Mouse (Mus musculus): Measurements from ENCODE around the gene Tnfsf8.

The Tnfsf8 gene

GRCm38 (mm10) chr4:63860688-63861540, at the start of gene Tnfsf8:
Tnfsf8 (minus strand) TSS chr4:63861347.
- in situ Hi-C loops (cut with MseI, MboI): no loop called here

GRCm38 (mm10) chr4:63908511-63908910, 47.4 kb upstream of the Tnfsf8 start:
- in situ Hi-C loops (cut with MseI, MboI): no loop called here

DNA sequence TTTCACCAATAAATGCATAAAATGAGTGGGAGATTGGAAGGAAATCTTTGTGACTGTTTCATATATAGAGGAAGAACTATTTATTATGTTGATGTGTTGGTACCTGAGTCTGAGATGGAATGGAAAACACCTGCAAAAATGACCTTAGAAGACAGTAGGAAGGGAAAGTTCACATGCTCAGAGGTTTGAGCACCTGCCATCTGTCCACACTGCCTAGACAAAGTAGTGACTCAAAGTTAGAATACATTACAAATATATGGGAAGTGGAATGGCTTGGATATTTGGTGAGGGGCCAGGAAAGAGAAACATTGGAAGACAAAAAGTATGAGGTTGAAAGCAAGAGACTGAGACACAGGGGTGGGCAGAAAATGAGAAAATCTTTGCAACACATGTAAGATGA, 46.3 kb upstream of the Tnfsf8 start:
- in situ Hi-C loops (cut with MseI, MboI): no loop called here

GRCm38 (mm10) chr4:63906050-63906449, 44.9 kb upstream of the Tnfsf8 start:
- in situ Hi-C loops (cut with MseI, MboI): no loop called here

DNA sequence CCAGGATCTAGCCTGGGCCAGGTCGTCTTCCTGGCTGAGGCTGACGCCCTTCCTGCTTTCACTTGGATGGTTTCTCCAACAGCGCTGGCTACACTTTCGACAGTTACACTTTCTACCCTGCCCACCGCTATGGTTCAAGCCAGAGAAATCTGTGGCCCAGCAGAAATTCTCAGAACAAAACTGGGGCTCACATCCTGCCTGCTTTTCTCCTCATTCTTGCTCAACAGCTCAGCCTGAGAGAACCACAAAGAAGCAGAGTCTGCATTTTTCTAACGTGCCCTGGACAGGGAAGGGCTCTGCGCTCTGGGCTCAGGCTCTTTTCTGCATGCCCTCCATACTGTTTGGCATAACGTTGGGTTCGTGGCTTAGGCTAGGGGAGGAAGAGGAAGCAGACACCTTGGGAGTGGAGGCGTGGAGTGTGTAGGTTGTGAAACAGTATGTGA, 38.0 kb upstream of the Tnfsf8 start:
- in situ Hi-C loops (cut with MseI, MboI): no loop called here

- in situ Hi-C loops (cut with MseI, MboI): no loop called here
Observed at GRCm38 (mm10) chr4:63897152-63897551, 36.0 kb upstream of the Tnfsf8 start.

DNA sequence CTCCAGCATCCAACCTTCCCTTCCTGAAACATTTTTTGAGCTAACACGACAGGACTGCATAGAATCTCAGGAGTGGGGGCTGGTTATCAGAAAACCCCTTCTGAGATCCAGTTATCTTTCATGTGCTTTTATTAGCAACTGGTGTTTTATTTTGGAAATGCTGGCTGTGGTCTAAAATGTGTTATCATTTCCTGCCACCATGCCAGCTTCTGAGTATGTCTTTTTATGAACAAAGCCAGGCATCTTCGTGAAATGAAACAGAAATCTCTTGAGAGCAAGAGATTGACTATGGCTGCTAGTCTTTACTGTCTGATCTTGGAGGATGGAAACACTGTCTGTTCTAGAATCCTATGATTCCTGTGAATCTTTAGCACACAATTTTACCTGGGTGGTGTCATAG, 25.0 kb upstream of the Tnfsf8 start:
- in situ Hi-C loops (cut with MseI, MboI): no loop called here

GRCm38 (mm10) chr4:63876720-63877119, 15.6 kb upstream of the Tnfsf8 start:
- in situ Hi-C loops (cut with MseI, MboI): no loop called here

- in situ Hi-C loops (cut with MseI, MboI): no loop called here
Observed at GRCm38 (mm10) chr4:63875480-63875879, 14.3 kb upstream of the Tnfsf8 start.

- in situ Hi-C loops (cut with MseI, MboI): no loop called here
Observed at GRCm38 (mm10) chr4:63870678-63871077, 9.5 kb upstream of the Tnfsf8 start.

- in situ Hi-C loops (cut with MseI, MboI): no loop called here
Observed at GRCm38 (mm10) chr4:63868770-63869169, 7.6 kb upstream of the Tnfsf8 start.

- in situ Hi-C loops (cut with MseI, MboI): no loop called here
Observed at GRCm38 (mm10) chr4:63862953-63863352, 1.8 kb upstream of the Tnfsf8 start.

GRCm38 (mm10) chr4:63862092-63862697, 1.0 kb upstream of the Tnfsf8 start:
- in situ Hi-C loops (cut with MseI, MboI): no loop called here

DNA sequence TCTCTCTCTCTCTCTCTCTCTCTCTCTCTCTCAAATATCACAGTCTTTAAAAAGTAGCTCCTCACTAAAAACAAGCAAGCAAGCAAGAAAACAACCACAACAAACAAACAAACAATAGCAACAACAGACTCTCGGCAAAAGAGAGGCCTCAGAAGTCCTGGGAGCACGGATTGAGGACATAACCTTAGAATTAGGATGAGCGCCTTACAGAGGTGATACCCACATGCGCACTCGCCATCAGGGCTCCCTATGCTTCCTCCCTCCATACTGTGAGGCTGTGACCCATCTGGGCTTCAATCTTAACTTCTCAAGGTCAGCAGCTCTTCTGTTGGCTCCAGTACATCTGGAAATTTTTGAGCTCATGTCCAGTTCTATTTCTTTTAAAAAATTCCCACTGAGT, 911 bp downstream of the Tnfsf8 start:
- in situ Hi-C loops (cut with MseI, MboI): no loop called here

DNA sequence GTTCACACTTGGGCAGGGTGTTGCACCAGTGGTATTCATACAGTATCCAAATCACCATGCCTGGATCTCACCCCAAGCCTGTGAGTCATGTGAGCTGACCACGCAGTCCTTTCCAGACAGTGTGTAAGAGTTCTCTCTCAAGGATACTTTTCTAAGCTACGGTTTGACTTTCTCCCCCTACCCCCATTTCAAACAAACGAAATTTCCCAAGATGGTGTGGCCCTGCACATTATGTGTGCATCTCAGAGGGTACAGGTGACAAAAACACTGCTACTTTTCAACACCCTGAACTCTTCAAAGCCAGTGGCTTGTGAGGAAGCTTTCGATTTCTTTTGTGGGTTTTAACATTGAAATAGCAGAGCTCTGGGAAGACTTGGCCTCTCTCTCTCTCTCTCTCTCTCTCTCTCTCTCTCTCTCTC, 1.4 kb downstream of the Tnfsf8 start:
- in situ Hi-C loops (cut with MseI, MboI): no loop called here

- in situ Hi-C loops (cut with MseI, MboI): no loop called here
Observed at GRCm38 (mm10) chr4:63858646-63859224, 2.4 kb downstream of the Tnfsf8 start.

- in situ Hi-C loops (cut with MseI, MboI): no loop called here
Observed at GRCm38 (mm10) chr4:63856764-63857163, 4.4 kb downstream of the Tnfsf8 start.

DNA sequence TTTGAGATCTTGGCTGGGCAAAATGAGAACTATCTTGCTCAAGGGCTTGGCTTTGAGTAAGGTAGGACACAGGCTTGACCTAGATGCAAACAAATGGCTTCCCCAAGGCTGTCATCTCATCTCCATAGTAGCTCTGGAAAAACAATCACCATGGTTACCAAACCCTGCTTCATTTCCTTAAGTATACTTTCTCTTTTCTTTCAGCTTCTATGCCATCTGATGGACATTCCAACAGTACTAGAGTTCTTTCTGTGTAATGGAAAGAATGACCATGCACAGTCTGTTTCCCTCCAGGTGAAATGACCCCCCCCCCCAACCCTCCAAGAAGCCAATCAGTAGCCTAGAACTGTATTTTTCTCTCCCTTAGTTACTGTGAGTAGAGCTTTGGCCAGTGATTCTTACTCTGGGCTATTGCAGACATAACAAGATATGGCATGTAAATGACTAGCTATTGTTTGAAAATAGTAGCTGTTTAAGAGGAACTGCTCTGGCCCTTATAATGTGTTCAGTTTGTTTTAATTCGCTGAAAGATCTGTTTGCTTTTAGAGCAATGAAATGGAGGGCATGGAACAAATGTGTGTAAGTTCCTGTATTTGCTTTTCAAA, 7.3 kb downstream of the Tnfsf8 start:
- in situ Hi-C loops (cut with MseI, MboI): no loop called here

- in situ Hi-C loops (cut with MseI, MboI): no loop called here
Observed at GRCm38 (mm10) chr4:63850082-63850481, 11.1 kb downstream of the Tnfsf8 start.

DNA sequence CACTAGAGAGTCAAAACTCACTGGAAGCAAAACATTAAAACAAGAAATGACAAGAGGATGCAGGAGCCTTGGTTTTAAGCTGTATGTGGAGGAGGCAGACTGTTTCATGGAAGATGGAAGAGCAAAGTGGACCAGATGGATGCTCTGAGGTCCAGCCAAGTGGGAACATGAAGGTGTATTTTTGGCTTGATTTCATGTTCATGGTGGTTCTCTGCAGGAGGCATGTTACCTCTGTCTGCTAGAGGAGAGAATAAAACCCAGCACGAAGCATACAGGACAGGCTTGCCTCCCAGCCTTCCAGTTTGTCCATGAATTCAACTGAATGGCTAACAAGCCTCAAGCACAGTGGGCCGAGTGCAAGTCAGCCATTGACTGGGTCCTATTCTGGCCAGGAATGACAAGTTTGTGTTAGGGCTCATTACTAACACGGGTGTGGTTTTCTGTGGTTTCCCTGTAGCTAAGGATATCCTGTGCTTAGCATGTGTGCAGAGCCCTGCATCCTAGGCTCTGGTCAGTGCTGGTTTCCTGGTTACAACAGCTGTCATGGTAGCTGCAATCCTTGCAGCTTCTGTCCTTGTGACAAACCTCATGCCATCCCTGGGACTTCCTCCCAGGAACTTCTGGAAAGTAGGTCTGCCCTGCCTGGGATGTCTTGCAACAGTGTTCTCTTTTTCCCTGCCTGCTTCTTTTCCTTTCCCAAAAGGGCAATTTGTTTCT, 14.1 kb downstream of the Tnfsf8 start:
- in situ Hi-C loops (cut with MseI, MboI): loop anchor here (10.0 kb wide), 1 partner anchor 162 kb away; no protein-coding TSS in a partner anchor

DNA sequence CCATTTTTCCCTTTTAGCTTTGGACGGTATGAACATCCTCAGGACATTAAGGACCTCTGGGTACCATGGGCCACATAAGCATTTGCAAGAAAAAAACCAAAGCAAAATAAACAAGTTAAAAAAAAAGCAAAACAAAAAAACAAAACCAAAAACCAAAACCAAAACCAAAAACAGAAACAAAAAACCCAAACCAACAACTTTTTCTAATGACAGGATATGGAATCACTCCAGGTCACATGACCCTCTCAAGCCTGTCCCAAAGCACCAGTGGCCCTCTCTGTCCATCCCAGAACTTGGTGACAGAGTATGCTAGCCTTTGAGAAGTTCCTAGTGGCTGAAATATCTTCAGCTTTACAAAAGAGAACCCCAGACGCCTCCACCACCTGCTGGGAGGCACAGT, 15.4 kb downstream of the Tnfsf8 start:
- in situ Hi-C loops (cut with MseI, MboI): loop anchor here (10.0 kb wide), 1 partner anchor 161 kb away; no protein-coding TSS in a partner anchor
